Comparison of ENCODE assay signal across 11 mouse cellular contexts in the genomic region with DNA sequence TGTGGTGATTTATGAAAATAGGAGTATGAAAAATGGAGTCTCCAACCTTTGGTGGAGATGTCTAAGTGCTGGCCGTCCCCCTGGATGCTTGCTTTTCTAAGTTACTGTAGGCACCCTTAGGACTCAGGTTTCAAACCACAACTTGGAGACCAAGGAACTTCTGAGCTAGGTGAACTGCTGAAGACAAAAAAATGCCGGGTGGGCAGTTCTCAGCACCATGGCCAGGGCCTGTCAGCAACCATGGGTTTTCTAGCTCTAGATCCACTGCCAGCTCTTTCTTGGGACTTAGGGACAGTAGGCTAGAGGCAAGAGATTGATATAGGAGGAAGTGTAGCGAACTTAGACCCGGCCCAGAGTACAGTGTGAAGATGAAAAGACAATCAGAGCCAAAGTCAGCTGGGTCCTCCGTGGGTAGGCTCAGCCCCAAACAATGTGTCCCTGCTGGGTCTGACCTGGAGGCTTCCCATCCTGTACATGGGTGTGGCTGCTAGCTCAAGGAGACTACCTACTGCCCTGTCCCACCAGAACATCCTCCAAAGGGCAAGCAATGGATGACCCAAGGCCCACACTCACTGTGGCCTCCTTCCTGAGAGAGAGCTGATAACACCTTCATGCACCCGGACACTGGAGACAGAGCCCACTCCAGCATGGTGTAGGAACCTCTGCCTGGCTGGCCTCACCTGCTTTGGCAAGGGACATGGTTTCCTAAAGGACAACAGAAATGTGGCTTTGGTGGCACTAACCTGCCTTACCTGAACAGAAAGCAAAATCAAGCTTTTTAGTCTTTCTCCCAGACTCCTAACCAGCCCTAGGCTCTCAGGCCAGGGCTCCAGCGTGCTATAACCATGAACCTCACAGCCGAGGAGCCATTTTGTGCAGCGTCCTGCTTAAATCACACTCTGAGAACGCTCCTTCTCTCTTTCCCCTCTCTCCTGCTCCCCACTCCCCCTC. TPM values are rescaled to one million over a fixed set of nuclear protein-coding genes. Genes with fewer than 3 reads are reported as not detected.
DNase-seq lines count a peak whose midpoint lies in the region; ATAC-seq lines count a peak whose summit lies in the region.
"Had no signal": no experiment of that assay in that cellular context is flagged by ENCODE, and none has a peak within 500 bp of the region (broad histone marks: within the 10 kb centered on the region; RNA-seq: fewer than 3 reads in every experiment).

No protein-coding gene starts in this region.

- intact Hi-C loops in heart, postnatal 25 days (cut with DNase I) = no loop called here

- H3K4me2 ChIP-seq in intestine, embryonic 14.5 days (ENCODE audit: low read length) = no peak overlapping the region
- no peak overlapping the region for H3K4me2 ChIP-seq in intestine, embryonic 15.5 days (replicated peaks)
- H3K4me2 ChIP-seq: liver, embryonic 11.5 days had no signal

- peak; percentile 60 for DNase-seq in intestine, embryonic 14.5 days (ENCODE audit: low spot score)
- peak; percentile 6 for DNase-seq in brain, adult 2 months (ENCODE audit: low read depth, low spot score)
- peak; percentile 27 for DNase-seq in forebrain, embryonic 10.5 days (ENCODE audit: extremely low spot score, low spot score)
- DNase-seq in midbrain, embryonic 10.5 days (ENCODE audit: low spot score) = no peak
- no peak for DNase-seq in heart, postnatal 25 days (ENCODE audit: low spot score)
- no peak for DNase-seq in ovary, postnatal 36 days (ENCODE audit: low spot score)
- DNase-seq in kidney, adult 11 months = no peak
- DNase-seq: heart, postnatal 10 days had no signal

- H3K4me1 ChIP-seq in intestine, embryonic 14.5 days (replicated peaks; ENCODE audit: control insufficient read depth, insufficient read depth, low read length) = 0 out of 2 replicates have a peak, but pooled peaks cover 4% of the 10 kb centered on the region
- peaks cover 16% of the 10 kb centered on the region for H3K4me1 ChIP-seq in intestine, embryonic 15.5 days (replicated peaks)
- peaks cover 86% of the 10 kb centered on the region for H3K4me1 ChIP-seq in forebrain, embryonic 10.5 days
- H3K4me1 ChIP-seq in midbrain, embryonic 10.5 days = peaks cover 99% of the 10 kb centered on the region

- H3K36me3 ChIP-seq in intestine, embryonic 14.5 days (ENCODE audit: control insufficient read depth, insufficient read depth, low read length) = no peaks in the 10 kb centered on the region
- no peaks in the 10 kb centered on the region for H3K36me3 ChIP-seq in intestine, embryonic 15.5 days
- H3K36me3 ChIP-seq in forebrain, embryonic 10.5 days (replicated peaks) = peaks cover 59% of the 10 kb centered on the region
- H3K36me3 ChIP-seq in midbrain, embryonic 10.5 days = peaks cover 13% of the 10 kb centered on the region; the same call in 1 of the 2 replicates

- no peak overlapping the region for H3K4me3 ChIP-seq in intestine, embryonic 14.5 days (ENCODE audit: low read depth, low read length)
- H3K4me3 ChIP-seq in intestine, embryonic 15.5 days (replicated peaks) = no peak overlapping the region
- H3K4me3 ChIP-seq in forebrain, embryonic 10.5 days = peak overlapping the region; percentile 86
- peak overlapping the region; percentile 64 for H3K4me3 ChIP-seq in midbrain, embryonic 10.5 days

- no peaks in the 10 kb centered on the region for H3K9me3 ChIP-seq in intestine, embryonic 14.5 days (ENCODE audit: control insufficient read depth, low read length)
- no peaks in the 10 kb centered on the region for H3K9me3 ChIP-seq in intestine, embryonic 15.5 days
- no peaks in the 10 kb centered on the region for H3K9me3 ChIP-seq in forebrain, embryonic 10.5 days
- H3K9me3 ChIP-seq in midbrain, embryonic 10.5 days (replicated peaks) = no peaks in the 10 kb centered on the region

- no peak overlapping the region for H3K9ac ChIP-seq in intestine, embryonic 14.5 days (ENCODE audit: low read length)
- H3K9ac ChIP-seq in intestine, embryonic 15.5 days = no peak overlapping the region

- no peak overlapping the region for H3K27ac ChIP-seq in intestine, embryonic 14.5 days (ENCODE audit: low read depth)
- H3K27ac ChIP-seq in intestine, embryonic 15.5 days = no peak overlapping the region
- peak overlapping the region; percentile 98 for H3K27ac ChIP-seq in forebrain, embryonic 10.5 days
- peak overlapping the region; percentile 95; the same call in 1 of the 2 replicates for H3K27ac ChIP-seq in midbrain, embryonic 10.5 days (replicated peaks)
- H3K27ac ChIP-seq: stomach, postnatal 0 days had no signal

- WGBS in intestine, embryonic 14.5 days = 9% methylated on average over 10 of the region's 10 CpGs
- WGBS in intestine, embryonic 15.5 days = 7% methylated on average over 10 of the region's 10 CpGs
- WGBS in forebrain, embryonic 10.5 days = 6% methylated on average over 10 of the region's 10 CpGs
- 6% methylated on average over 10 of the region's 10 CpGs for WGBS in midbrain, embryonic 10.5 days

- peaks cover 100% of the 10 kb centered on the region for H3K27me3 ChIP-seq in intestine, embryonic 14.5 days (replicated peaks; ENCODE audit: control insufficient read depth, insufficient read depth, low read length)
- peaks cover 99% of the 10 kb centered on the region for H3K27me3 ChIP-seq in intestine, embryonic 15.5 days (replicated peaks)
- peaks cover 100% of the 10 kb centered on the region for H3K27me3 ChIP-seq in forebrain, embryonic 10.5 days (ENCODE audit: poor library complexity, severe bottlenecking)
- H3K27me3 ChIP-seq in midbrain, embryonic 10.5 days (ENCODE audit: low read depth, poor library complexity, severe bottlenecking) = peaks cover 100% of the 10 kb centered on the region

- no peak for ATAC-seq in intestine, embryonic 14.5 days (replicated peaks; ENCODE audit: low FRiP score, low TSS enrichment, low read depth)
- ATAC-seq in intestine, embryonic 15.5 days = no peak

RNA-seq across cellular contexts. Expression of gene Polg, which starts 36.3 kb away (rescaled TPM):
- 36.4 and 44.8 TPM in 2 replicates for polyA plus RNA-seq in intestine, embryonic 14.5 days (2014; fragmentation: Nextera tagmentation; extraction: Ambion mirVana)
- 34.7 and 39.9 TPM in 2 replicates for polyA plus RNA-seq in intestine, embryonic 15.5 days (2015; fragmentation: Nextera tagmentation; extraction: Ambion mirVana)
- polyA plus RNA-seq in forebrain, embryonic 10.5 days (2016; fragmentation: Nextera tagmentation; extraction: Ambion mirVana) = 42.1 and 46.4 TPM in 2 replicates
- polyA plus RNA-seq in midbrain, embryonic 10.5 days (2016; fragmentation: Nextera tagmentation; extraction: Ambion mirVana) = 41.3 and 43.2 TPM in 2 replicates
- total RNA-seq in heart, postnatal 25 days (2021) = 10 to 100 TPM; 56.9 to 57.3 TPM

Comparison
In these comparisons a context has a peak if more than half of its experiments do, and no peak if none do; other contexts are left out.
1. DNase-seq: peak in intestine, embryonic 14.5 days (single experiment), brain, adult 2 months (single experiment) and forebrain, embryonic 10.5 days (single experiment); none in midbrain, embryonic 10.5 days (single experiment), heart, postnatal 25 days (single experiment), ovary, postnatal 36 days (single experiment) and kidney, adult 11 months (single experiment).
2. H3K27ac ChIP-seq: peak in forebrain, embryonic 10.5 days (single experiment) and midbrain, embryonic 10.5 days (single experiment); none in intestine, embryonic 14.5 days (single experiment) and intestine, embryonic 15.5 days (single experiment).
3. H3K4me3 ChIP-seq: peak in forebrain, embryonic 10.5 days (single experiment) and midbrain, embryonic 10.5 days (single experiment); none in intestine, embryonic 14.5 days (single experiment) and intestine, embryonic 15.5 days (single experiment).